Mouse (Mus musculus) neural tube, embryonic 14.5 days (tissue): Measurements from ENCODE around the gene Ccnb1ip1. TPM values are rescaled to one million over a fixed set of nuclear protein-coding genes. Genes with fewer than 3 reads are reported as not detected.

Experiments
- ATAC-seq: fragments of 200-750 bp; cut with Nextera tagmentation; 2 replicates; pipeline ENCODE4 v1.8.0; 2017; ENCODE audit warnings: low read depth, mild to moderate bottlenecking, moderate TSS enrichment, moderate library complexity
- H3K27ac ChIP-seq: fragments of 300-500 bp; sonication (generic); 2 replicates; pipeline ENCODE4 v1.5.1; 2014; ENCODE audit warnings: low read depth, mild to moderate bottlenecking, control low read depth, low read length, moderate library complexity, mixed read lengths
- H3K27me3 ChIP-seq: fragments of 300-500 bp; sonication (generic); 2 replicates; pipeline ENCODE4 v1.6.1; 2014; ENCODE audit warnings: low read length; ENCODE audit not compliant: control insufficient read depth, insufficient read depth
- H3K36me3 ChIP-seq: fragments of 300-500 bp; sonication (generic); 2 replicates; pipeline ENCODE4 v1.6.1; 2014; ENCODE audit warnings: low read length, mixed read lengths; ENCODE audit not compliant: control insufficient read depth, insufficient read depth
- H3K4me1 ChIP-seq: fragments of 300-500 bp; sonication (generic); 2 replicates; pipeline ENCODE4 v1.6.1; 2014; ENCODE audit warnings: low read length; ENCODE audit not compliant: control insufficient read depth, insufficient read depth
- H3K4me2 ChIP-seq: fragments of 300-500 bp; sonication (generic); 2 replicates; pipeline ENCODE4 v1.6.1; 2014; ENCODE audit warnings: mild to moderate bottlenecking, low read depth, low read length, control low read depth
- H3K4me3 ChIP-seq: fragments of 300-500 bp; sonication (generic); 2 replicates; pipeline ENCODE4 v1.5.1; 2014; ENCODE audit warnings: low read depth, low read length, control low read depth, mixed read lengths
- H3K9ac ChIP-seq: fragments of 300-500 bp; sonication (generic); replicated peaks from 2 replicates; pipeline ENCODE4 v1.6.1; 2014; ENCODE audit warnings: low read depth, mild to moderate bottlenecking, control low read depth, low read length, mixed read lengths
- H3K9me3 ChIP-seq: fragments of 300-500 bp; sonication (generic); 2 replicates; pipeline ENCODE4 v1.6.1; 2016; ENCODE audit warnings: low read length; ENCODE audit not compliant: control insufficient read depth
- WGBS: fragments of 180-500 bp; shearing (Covaris S2); extraction: QIAGEN DNeasy Blood & Tissue Kit; methylation state at CpG from one replicate; pipeline ENCODE4 v1.1.7; 2014; 5-methylcytosine and 5-hydroxymethylcytosine counted together
- polyA plus RNA-seq: library from polyadenylated mRNA; unstranded; fragments of >200 nt; fragmentation: Nextera tagmentation; extraction: Ambion mirVana; gene quantifications from 2 replicates; pipeline ENCODE4 v1.2.1, GENCODE M21; 2014

The Ccnb1ip1 gene
- polyA plus RNA-seq, 1 experiment from 2014 or later, result not detected

DNA sequence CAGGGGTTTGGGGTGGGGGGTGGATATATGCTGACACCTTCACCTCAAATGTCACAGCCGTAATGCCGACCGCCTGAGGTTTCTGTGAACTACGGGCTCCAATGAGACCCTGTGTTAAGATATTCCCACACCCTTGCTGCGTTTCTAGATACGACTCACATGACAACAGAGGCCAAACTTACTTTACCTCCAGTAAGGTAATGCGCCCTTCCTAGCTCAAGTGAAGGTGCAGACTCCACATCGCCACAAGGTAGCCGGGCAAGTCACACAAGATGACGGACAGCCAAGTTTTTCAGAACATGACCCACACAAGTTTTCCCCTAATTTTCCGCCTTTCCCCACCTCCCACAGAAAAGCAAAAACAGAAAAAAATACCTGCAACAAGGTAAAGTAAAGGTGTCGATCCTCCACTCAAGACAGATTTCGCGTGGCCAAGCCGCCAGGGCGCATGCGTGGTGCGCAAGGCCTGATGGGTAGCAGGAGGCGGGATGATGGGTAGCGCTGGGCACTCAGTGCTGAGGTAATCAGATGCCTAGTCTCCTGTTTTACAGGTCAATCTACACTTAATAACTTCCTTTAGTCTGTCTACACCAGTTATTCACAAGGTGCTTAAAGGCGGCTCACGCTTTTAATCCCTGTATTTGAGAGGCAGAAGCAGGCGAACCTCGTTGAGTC lies 12.1 kb downstream of the Ccnb1ip1 start:
- Histone ChIP-seq H3K27ac (no peak overlapping the region), H3K4me3 (no peak overlapping the region), H3K4me2 (no peak overlapping the region), H3K9me3 (no peaks in the 10 kb centered on the region), H3K36me3 (no peaks in the 10 kb centered on the region), H3K4me1 (no peaks in the 10 kb centered on the region), H3K27me3 (no peaks in the 10 kb centered on the region), H3K9ac (no peak overlapping the region)
- no peak for ATAC-seq
- 93% methylated on average over 24 of the region's 24 CpGs for WGBS

DNA sequence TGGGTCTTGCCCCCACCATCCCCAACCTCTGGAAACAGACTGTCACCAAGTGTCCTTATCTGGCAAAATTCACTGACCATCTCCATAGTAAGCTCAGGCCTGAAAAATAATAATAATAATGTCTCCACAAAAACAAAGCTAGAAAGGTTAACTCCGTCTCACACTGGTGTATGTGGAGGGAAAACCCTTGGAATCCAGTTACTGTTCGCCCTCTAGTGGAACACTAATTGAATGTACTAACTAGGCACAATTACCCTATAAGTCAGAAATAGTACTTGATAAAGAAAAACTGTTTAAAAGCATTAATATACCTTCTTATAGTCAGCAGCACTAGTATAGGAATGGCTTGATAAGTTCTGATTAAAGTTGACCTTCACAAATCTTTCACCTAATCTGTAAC lies 19.4 kb downstream of the Ccnb1ip1 start:
- 13% methylated on average over 2 of the region's 2 CpGs for WGBS
- no peak overlapping the region for H3K27ac ChIP-seq

DNA sequence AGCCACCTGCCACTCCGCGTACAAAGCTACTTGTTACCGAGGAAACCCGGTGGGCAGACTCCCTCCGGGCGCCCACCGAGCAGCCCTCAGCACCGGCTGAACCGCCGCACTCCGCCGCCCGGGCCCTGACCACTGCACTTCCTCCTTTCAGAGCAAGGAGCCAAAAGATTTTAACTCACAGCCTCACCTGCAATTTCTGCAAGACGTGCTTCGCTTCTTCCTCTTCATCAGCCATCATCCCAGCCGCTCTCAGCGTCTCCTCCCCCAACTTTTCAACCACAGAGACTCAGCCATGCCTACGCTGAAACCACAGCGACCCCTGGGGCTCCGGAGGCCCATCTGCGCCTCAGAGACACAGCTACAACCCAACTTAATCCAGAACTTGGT lies 22.3 kb downstream of the Ccnb1ip1 start, which contains the start of gene Ttc5:
Ttc5 (minus strand) TSS at position 269 of the 387 bp plus-strand sequence.
- Histone ChIP-seq H3K36me3 (peaks cover 3% of the 10 kb centered on the region; the same call in 1 of the 2 replicates), H3K4me3 (peak within 1 kb of the TSS; percentile 60), H3K27me3 (no peaks in the 10 kb centered on the region), H3K9ac (peak within 1 kb of the TSS; percentile 59), H3K27ac (peak within 1 kb of the TSS; percentile 75; the same call in 1 of the 2 replicates), H3K9me3 (no peaks in the 10 kb centered on the region), H3K4me1 (peaks cover 7% of the 10 kb centered on the region; the same call in 1 of the 2 replicates), H3K4me2 (peak within 1 kb of the TSS; percentile 51)
- peak; percentile 96 for ATAC-seq
- WGBS, result under 1% methylated on average over 21 of the region's 21 CpGs

More for the DNA sequence above, 19.4 kb downstream of the Ccnb1ip1 start:
- no peaks in the 10 kb centered on the region for H3K36me3 ChIP-seq
- no peak for ATAC-seq
- H3K4me1 ChIP-seq, result peaks cover 7% of the 10 kb centered on the region; the same call in 1 of the 2 replicates
- H3K9ac ChIP-seq, result no peak overlapping the region
- no peaks in the 10 kb centered on the region for H3K9me3 ChIP-seq
- no peaks in the 10 kb centered on the region for H3K27me3 ChIP-seq
- H3K4me2 ChIP-seq, result no peak overlapping the region
- H3K4me3 ChIP-seq, result no peak overlapping the region

DNA sequence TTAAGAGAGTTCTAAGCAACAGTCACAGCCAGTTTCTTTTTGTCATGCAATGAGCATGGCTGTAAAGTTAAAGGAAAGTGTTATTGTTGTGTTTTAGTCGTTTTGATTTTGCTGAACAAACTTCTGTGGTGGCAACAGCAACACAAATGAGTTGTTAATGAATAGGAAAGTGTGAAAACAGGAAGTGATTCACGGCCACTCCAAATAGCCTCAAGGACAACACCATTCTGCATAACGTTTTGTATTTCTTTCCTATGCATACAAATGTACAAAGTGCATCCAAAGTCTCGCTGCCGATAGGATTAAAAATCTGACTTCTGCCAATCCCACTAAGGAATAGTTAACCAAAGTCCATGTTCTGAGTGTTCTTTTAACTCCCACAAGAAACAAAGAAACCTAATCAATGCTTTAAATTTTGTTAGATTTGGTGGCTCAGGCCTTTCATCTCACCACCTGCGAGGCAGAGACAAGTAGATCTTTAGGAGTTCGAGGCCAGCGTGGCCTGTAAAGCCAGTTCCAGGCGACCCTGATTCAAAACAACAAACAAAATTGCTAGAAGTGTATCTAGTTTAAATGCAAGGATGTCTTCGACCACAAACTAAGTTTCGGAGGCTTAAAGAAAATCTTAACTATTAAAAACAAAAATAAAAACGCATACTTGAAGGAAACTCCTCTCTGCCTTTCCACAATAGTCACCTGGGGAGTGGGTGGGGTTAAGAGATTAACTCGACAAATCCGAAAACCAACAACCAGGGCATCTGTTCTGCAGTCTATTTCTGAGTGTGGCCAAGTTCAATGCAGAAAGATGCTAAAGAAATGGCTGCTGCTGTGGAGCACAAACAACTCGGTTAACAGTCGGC lies 22.9 kb downstream of the Ccnb1ip1 start:
- Histone ChIP-seq H3K9me3 (no peaks in the 10 kb centered on the region), H3K4me3 (peak overlapping the region; percentile 60), H3K4me1 (peaks cover 7% of the 10 kb centered on the region; the same call in 1 of the 2 replicates), H3K4me2 (peak overlapping the region; percentile 51), H3K27ac (peak overlapping the region; percentile 75; the same call in 1 of the 2 replicates), H3K36me3 (peaks cover 3% of the 10 kb centered on the region; the same call in 1 of the 2 replicates), H3K9ac (peak overlapping the region; percentile 59), H3K27me3 (no peaks in the 10 kb centered on the region)
- no peak for ATAC-seq
- 29% methylated on average over 16 of the region's 16 CpGs for WGBS

DNA sequence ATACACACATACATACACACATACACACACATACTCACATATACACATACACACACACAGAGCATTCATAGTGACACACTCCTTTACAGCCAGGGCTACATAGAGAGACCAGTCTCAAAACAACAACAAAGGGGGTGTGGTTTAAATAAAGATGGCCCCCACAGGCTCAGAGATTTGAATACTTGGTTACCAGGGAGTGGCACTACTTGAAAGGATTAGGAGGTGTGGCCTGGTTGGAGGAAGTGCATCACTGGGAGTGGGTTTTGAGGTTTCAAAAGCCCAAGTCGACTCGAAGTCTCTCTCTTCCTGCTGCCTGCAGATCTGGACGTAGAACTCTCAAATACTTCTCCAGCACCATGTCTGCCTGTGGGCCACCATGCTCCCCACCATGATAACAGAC lies 25.4 kb downstream of the Ccnb1ip1 start:
- Histone ChIP-seq H3K4me1 (peaks cover 7% of the 10 kb centered on the region; the same call in 1 of the 2 replicates), H3K9me3 (no peaks in the 10 kb centered on the region), H3K9ac (no peak overlapping the region), H3K4me2 (no peak overlapping the region), H3K4me3 (no peak overlapping the region), H3K36me3 (peaks cover 7% of the 10 kb centered on the region; the same call in 1 of the 2 replicates), H3K27ac (no peak overlapping the region), H3K27me3 (no peaks in the 10 kb centered on the region)
- WGBS, result 98% methylated on average over 3 of the region's 3 CpGs
- ATAC-seq, result no peak

DNA sequence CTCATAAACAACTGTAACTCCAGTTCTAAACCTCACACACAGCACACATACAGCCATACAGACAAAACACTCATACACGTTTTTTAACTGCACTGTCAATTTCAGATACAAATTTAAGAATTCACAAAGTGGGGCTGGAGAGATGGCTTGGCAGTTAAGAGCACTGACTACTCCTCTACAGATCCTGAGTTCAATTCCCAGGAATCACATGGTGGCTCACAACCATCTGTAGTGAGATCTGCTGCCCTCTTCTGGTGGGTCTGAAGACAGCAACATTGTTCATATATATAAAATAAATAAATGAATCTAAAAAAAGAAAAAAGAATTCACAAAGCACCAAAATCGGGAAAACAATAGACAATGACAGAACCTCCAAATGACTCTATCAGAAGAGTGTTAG lies 36.2 kb downstream of the Ccnb1ip1 start:
- 90% methylated on average over 2 of the region's 2 CpGs for WGBS

DNA sequence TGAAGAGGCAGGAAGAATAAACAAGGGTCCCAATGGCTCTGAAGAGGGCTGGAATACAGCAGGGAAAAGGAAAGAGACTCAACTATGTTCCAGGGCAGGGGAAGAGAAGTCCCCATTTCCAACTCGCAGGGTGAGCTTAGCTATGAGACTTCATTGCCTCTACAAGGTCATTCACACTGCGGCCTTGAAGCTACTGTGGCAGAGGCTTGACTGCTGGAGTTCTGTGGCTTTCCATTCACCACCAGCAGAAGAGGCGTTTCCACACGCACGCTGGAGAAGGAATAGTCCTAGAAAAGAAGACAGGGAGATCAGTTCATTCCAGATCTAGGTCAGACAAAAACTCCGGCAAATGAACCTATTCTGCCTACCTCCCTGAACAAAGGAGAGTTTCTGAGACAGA lies 41.8 kb downstream of the Ccnb1ip1 start:
- WGBS, result 94% methylated on average over 6 of the region's 6 CpGs
- Histone ChIP-seq H3K4me3 (no peak overlapping the region), H3K4me1 (no peaks in the 10 kb centered on the region), H3K27ac (no peak overlapping the region), H3K27me3 (no peaks in the 10 kb centered on the region), H3K4me2 (no peak overlapping the region), H3K9me3 (no peaks in the 10 kb centered on the region), H3K36me3 (peaks cover 46% of the 10 kb centered on the region), H3K9ac (no peak overlapping the region)
- no peak for ATAC-seq

More for the DNA sequence above, 36.2 kb downstream of the Ccnb1ip1 start:
- Histone ChIP-seq H3K27ac (no peak overlapping the region), H3K36me3 (peaks cover 60% of the 10 kb centered on the region), H3K4me3 (no peak overlapping the region), H3K9me3 (no peaks in the 10 kb centered on the region), H3K27me3 (no peaks in the 10 kb centered on the region), H3K9ac (no peak overlapping the region), H3K4me1 (no peaks in the 10 kb centered on the region), H3K4me2 (no peak overlapping the region)
- no peak for ATAC-seq

DNA sequence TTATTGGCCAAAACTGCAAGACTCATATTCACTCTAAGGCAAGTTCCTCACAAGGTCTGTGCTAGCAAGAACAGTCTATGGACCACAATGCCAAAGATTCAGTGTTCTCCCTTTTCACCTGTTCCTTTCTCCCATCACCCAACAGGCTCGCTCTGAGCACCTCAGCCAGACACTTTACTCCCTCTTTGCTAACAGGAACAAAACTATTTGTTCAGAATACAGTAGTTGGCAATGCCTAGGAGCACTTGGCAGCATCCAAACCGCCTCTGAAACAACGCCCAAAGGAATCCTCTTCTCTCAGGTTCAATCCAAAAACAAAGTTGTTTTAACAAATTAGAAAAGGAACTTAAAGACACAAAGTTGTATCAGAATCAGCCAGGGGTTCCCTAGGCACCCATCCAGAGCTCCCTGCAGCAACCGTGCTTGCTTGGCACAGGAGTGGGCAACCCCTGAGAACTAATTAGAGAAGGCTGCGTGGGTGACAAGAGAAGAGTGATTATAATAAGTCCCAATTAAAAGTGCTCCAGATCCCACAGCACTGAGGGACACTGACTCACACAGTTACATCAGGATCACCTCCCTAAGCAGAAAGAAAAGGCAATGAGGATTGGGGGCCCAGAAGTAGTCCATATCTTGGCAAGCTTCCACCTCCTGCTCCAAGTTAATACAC lies 49.0 kb downstream of the Ccnb1ip1 start:
- WGBS, result 72% methylated on average over 5 of the region's 5 CpGs
- Histone ChIP-seq H3K4me2 (no peak overlapping the region), H3K4me1 (no peaks in the 10 kb centered on the region), H3K4me3 (no peak overlapping the region), H3K9me3 (no peaks in the 10 kb centered on the region), H3K9ac (no peak overlapping the region), H3K27ac (no peak overlapping the region), H3K36me3 (0 out of 2 replicates have a peak, but pooled peaks cover 6% of the 10 kb centered on the region), H3K27me3 (no peaks in the 10 kb centered on the region)
- ATAC-seq, result no peak
